Mouse (Mus musculus) midbrain, embryonic 16.5 days (tissue): ENCODE measurements around the gene Anxa6. TPM values are rescaled to one million over a fixed set of nuclear protein-coding genes. Genes with fewer than 3 reads are reported as not detected.
A peak's percentile ranks its signal among the peaks of the same experiment; 100 is the strongest.

Source experiments
- ATAC-seq: fragments of 200-750 bp; cut with Nextera tagmentation; 2 replicates; pipeline ENCODE4 v1.8.0; 2017; ENCODE audit warnings: moderate TSS enrichment
- H3K27ac ChIP-seq: fragments of 300-500 bp; sonication (generic); 2 replicates; pipeline ENCODE4 v1.5.1; 2014; ENCODE audit warnings: mild to moderate bottlenecking, low read length, mixed read lengths
- H3K27me3 ChIP-seq: fragments of 300-500 bp; sonication (generic); 2 replicates; pipeline ENCODE4 v1.6.1; 2014; ENCODE audit warnings: low read depth, low read length, mixed read lengths; ENCODE audit not compliant: control insufficient read depth, insufficient read depth
- H3K36me3 ChIP-seq: fragments of 300-500 bp; sonication (generic); 2 replicates; pipeline ENCODE4 v1.6.1; 2014; ENCODE audit warnings: mild to moderate bottlenecking, low read length, moderate library complexity, mixed read lengths; ENCODE audit not compliant: control insufficient read depth, insufficient read depth
- H3K4me1 ChIP-seq: fragments of 300-500 bp; sonication (generic); 2 replicates; pipeline ENCODE4 v1.6.1; 2014; ENCODE audit warnings: mild to moderate bottlenecking, low read length, mixed read lengths; ENCODE audit not compliant: control insufficient read depth, insufficient read depth
- H3K4me2 ChIP-seq: fragments of 300-500 bp; sonication (generic); 2 replicates; pipeline ENCODE4 v1.6.1; 2014; ENCODE audit warnings: mild to moderate bottlenecking, low read length, mixed read lengths
- H3K4me3 ChIP-seq: fragments of 300-500 bp; sonication (generic); 2 replicates; pipeline ENCODE4 v1.5.1; 2014; ENCODE audit warnings: low read depth, mild to moderate bottlenecking, low read length, moderate library complexity, mixed read lengths
- H3K9ac ChIP-seq: fragments of 300-500 bp; sonication (generic); 2 replicates; pipeline ENCODE4 v1.6.1; 2014; ENCODE audit warnings: low read depth, low read length, mixed read lengths
- H3K9me3 ChIP-seq: fragments of 300-500 bp; sonication (generic); replicated peaks from 2 replicates; pipeline ENCODE4 v1.6.1; 2014; ENCODE audit warnings: mild to moderate bottlenecking, low read length, mixed read lengths; ENCODE audit not compliant: control insufficient read depth, poor library complexity, severe bottlenecking
- WGBS: fragments of 180-500 bp; shearing (Covaris S2); extraction: QIAGEN DNeasy Blood & Tissue Kit; methylation state at CpG from one replicate; pipeline ENCODE4 v1.1.7; 2014; 5-methylcytosine and 5-hydroxymethylcytosine counted together
- polyA plus RNA-seq: library from polyadenylated mRNA; unstranded; fragments of >200 nt; fragmentation: Nextera tagmentation; extraction: Ambion mirVana; gene quantifications from 2 replicates; pipeline ENCODE4 v1.2.1, GENCODE M21; 2015

Gene Anxa6
- polyA plus RNA-seq, 1 experiment from 2014 or later = 37.0 TPM

- no peaks in the 10 kb centered on the region for H3K9me3 ChIP-seq
- no peak overlapping the region for H3K9ac ChIP-seq
- H3K4me2 ChIP-seq = 0 out of 2 replicates have a peak overlapping the region, but pooled peaks have one; percentile 6
- WGBS = 65% methylated on average over 3 of the region's 3 CpGs
- peak; percentile 19; the same call in 1 of the 2 replicates for ATAC-seq
- H3K4me3 ChIP-seq = no peak overlapping the region
- peaks cover 24% of the 10 kb centered on the region for H3K4me1 ChIP-seq
- H3K27me3 ChIP-seq = no peaks in the 10 kb centered on the region
- peak overlapping the region; percentile 81 for H3K27ac ChIP-seq
- no peaks in the 10 kb centered on the region for H3K36me3 ChIP-seq
Measured at GRCm38 (mm10) chr11:55023583-55023982, 9.7 kb downstream of the Anxa6 start.

GRCm38 (mm10) chr11:55023049-55023564 is 10.1 kb downstream of the Anxa6 start:
- no peaks in the 10 kb centered on the region for H3K27me3 ChIP-seq
- H3K36me3 ChIP-seq = no peaks in the 10 kb centered on the region
- H3K9me3 ChIP-seq = no peaks in the 10 kb centered on the region
- H3K4me2 ChIP-seq = peak overlapping the region; percentile 19
- ATAC-seq = peak; percentile 83
- WGBS = 6% methylated on average over 10 of the region's 10 CpGs
- H3K4me3 ChIP-seq = no peak overlapping the region
- peak overlapping the region; percentile 81 for H3K27ac ChIP-seq
- H3K9ac ChIP-seq = peak overlapping the region; percentile 17; the same call in 1 of the 2 replicates
- peaks cover 24% of the 10 kb centered on the region for H3K4me1 ChIP-seq

GRCm38 (mm10) chr11:55022508-55022907 is 10.7 kb downstream of the Anxa6 start:
- no peak overlapping the region for H3K4me3 ChIP-seq
- 61% methylated on average over 5 of the region's 5 CpGs for WGBS
- H3K36me3 ChIP-seq = no peaks in the 10 kb centered on the region
- no peak overlapping the region; the same call in 1 of the 2 replicates for H3K9ac ChIP-seq
- no peak overlapping the region for H3K4me2 ChIP-seq
- H3K9me3 ChIP-seq = no peaks in the 10 kb centered on the region
- no peaks in the 10 kb centered on the region for H3K27me3 ChIP-seq
- peak overlapping the region; percentile 81 for H3K27ac ChIP-seq
- ATAC-seq = peak; percentile 18; the same call in 1 of the 2 replicates
- peaks cover 24% of the 10 kb centered on the region for H3K4me1 ChIP-seq

- Histone ChIP-seq H3K27ac (peak overlapping the region; percentile 81; the same call in 1 of the 2 replicates), H3K27me3 (no peaks in the 10 kb centered on the region), H3K36me3 (no peaks in the 10 kb centered on the region), H3K4me2 (no peak overlapping the region), H3K9ac (no peak overlapping the region), H3K4me3 (no peak overlapping the region), H3K9me3 (no peaks in the 10 kb centered on the region), H3K4me1 (peaks cover 24% of the 10 kb centered on the region)
- 59% methylated on average over 6 of the region's 6 CpGs for WGBS
- no peak for ATAC-seq
Measured at GRCm38 (mm10) chr11:55021859-55022258, 11.4 kb downstream of the Anxa6 start.

- Histone ChIP-seq H3K9me3 (no peaks in the 10 kb centered on the region), H3K4me2 (no peak overlapping the region), H3K27me3 (no peaks in the 10 kb centered on the region), H3K27ac (no peak overlapping the region), H3K36me3 (no peaks in the 10 kb centered on the region), H3K9ac (no peak overlapping the region), H3K4me3 (no peak overlapping the region), H3K4me1 (peaks cover 24% of the 10 kb centered on the region)
- ATAC-seq = no peak
Measured at GRCm38 (mm10) chr11:55021458-55021857, 11.8 kb downstream of the Anxa6 start.

GRCm38 (mm10) chr11:55019711-55020110 is 13.5 kb downstream of the Anxa6 start:
- Histone ChIP-seq H3K9me3 (no peaks in the 10 kb centered on the region), H3K4me1 (peaks cover 24% of the 10 kb centered on the region), H3K4me3 (no peak overlapping the region), H3K9ac (no peak overlapping the region), H3K36me3 (no peaks in the 10 kb centered on the region), H3K27ac (no peak overlapping the region), H3K27me3 (no peaks in the 10 kb centered on the region), H3K4me2 (no peak overlapping the region)
- 90% methylated on average over 2 of the region's 2 CpGs for WGBS
- no peak for ATAC-seq

GRCm38 (mm10) chr11:55018034-55018433 is 15.2 kb downstream of the Anxa6 start:
- Histone ChIP-seq H3K27ac (no peak overlapping the region), H3K4me1 (peaks cover 13% of the 10 kb centered on the region), H3K27me3 (no peaks in the 10 kb centered on the region), H3K9ac (no peak overlapping the region), H3K9me3 (no peaks in the 10 kb centered on the region), H3K4me2 (no peak overlapping the region), H3K4me3 (no peak overlapping the region), H3K36me3 (no peaks in the 10 kb centered on the region)
- 79% methylated on average over 6 of the region's 6 CpGs for WGBS
- ATAC-seq = no peak

GRCm38 (mm10) chr11:55017201-55017600 is 16.0 kb downstream of the Anxa6 start:
- Histone ChIP-seq H3K4me1 (peaks cover 5% of the 10 kb centered on the region), H3K27ac (no peak overlapping the region), H3K4me2 (no peak overlapping the region), H3K9ac (no peak overlapping the region), H3K27me3 (no peaks in the 10 kb centered on the region), H3K9me3 (no peaks in the 10 kb centered on the region), H3K4me3 (no peak overlapping the region), H3K36me3 (no peaks in the 10 kb centered on the region)
- WGBS = 73% methylated on average over 2 of the region's 2 CpGs
- ATAC-seq = no peak

- Histone ChIP-seq H3K4me2 (no peak overlapping the region), H3K27me3 (no peaks in the 10 kb centered on the region), H3K9me3 (no peaks in the 10 kb centered on the region), H3K36me3 (no peaks in the 10 kb centered on the region), H3K4me1 (peaks cover under 1% of the 10 kb centered on the region; the same call in 1 of the 2 replicates), H3K27ac (no peak overlapping the region), H3K4me3 (no peak overlapping the region), H3K9ac (no peak overlapping the region)
- 54% methylated on average over 1 of the region's 1 CpGs for WGBS
- ATAC-seq = no peak
Measured at GRCm38 (mm10) chr11:55016758-55017157, 16.5 kb downstream of the Anxa6 start.
